Mouse (Mus musculus) lung, embryonic 14.5 days (tissue): Measurements from ENCODE around the gene Ngp. TPM values are rescaled to one million over a fixed set of nuclear protein-coding genes. Genes with fewer than 3 reads are reported as not detected.
"Not testable (repeated sequence)": the region's sequence is repeated elsewhere in the genome, so short reads cannot be mapped to it uniquely, and the experiment has no call there.

Experiments
- ATAC-seq: fragments of 200-750 bp; cut with Nextera tagmentation; 2 replicates; pipeline ENCODE4 v1.8.0; 2017; ENCODE audit warnings: mild to moderate bottlenecking, moderate TSS enrichment, moderate library complexity; ENCODE audit not compliant: insufficient read depth
- DNase-seq: peaks from one replicate; pipeline ENCODE4 v3.0.0-alpha.2; 2015
- H3K27ac ChIP-seq: fragments of 300-500 bp; sonication (generic); 2 replicates; pipeline ENCODE4 v1.5.1; 2014; ENCODE audit warnings: low read depth, mild to moderate bottlenecking, moderate library complexity
- H3K27me3 ChIP-seq: fragments of 300-500 bp; sonication (generic); 2 replicates; pipeline ENCODE4 v1.6.1; 2014; ENCODE audit warnings: low read length, control low read depth; ENCODE audit not compliant: insufficient read depth
- H3K36me3 ChIP-seq: fragments of 300-500 bp; sonication (generic); 2 replicates; pipeline ENCODE4 v1.6.1; 2014; ENCODE audit warnings: control low read depth; ENCODE audit not compliant: insufficient read depth
- H3K4me1 ChIP-seq: fragments of 300-500 bp; sonication (generic); 2 replicates; pipeline ENCODE4 v1.6.1; 2014; ENCODE audit warnings: antibody characterized with exemption, control low read depth; ENCODE audit not compliant: insufficient read depth
- H3K4me2 ChIP-seq: fragments of 300-500 bp; sonication (generic); 2 replicates; pipeline ENCODE4 v1.6.1; 2014; ENCODE audit warnings: mild to moderate bottlenecking
- H3K4me3 ChIP-seq: fragments of 300-500 bp; sonication (generic); 2 replicates; pipeline ENCODE4 v1.5.1; 2014; ENCODE audit warnings: low read depth, low read length
- H3K9ac ChIP-seq: fragments of 300-500 bp; sonication (generic); 2 replicates; pipeline ENCODE4 v1.6.1; 2014
- H3K9me3 ChIP-seq: fragments of 300-500 bp; sonication (generic); 2 replicates; pipeline ENCODE4 v1.6.1; 2016; ENCODE audit warnings: low read depth, low read length, control low read depth
- CTCF ChIP-seq: IDR thresholded peaks from 2 replicates; pipeline ENCODE4 v1.5.1; 2016; ENCODE audit warnings: antibody characterized with exemption, low read depth
- WGBS: fragments of 180-500 bp; shearing (Covaris S2); extraction: QIAGEN DNeasy Blood & Tissue Kit; methylation state at CpG from one replicate; pipeline ENCODE4 v1.1.7; 2014; 5-methylcytosine and 5-hydroxymethylcytosine counted together
- polyA plus RNA-seq: library from polyadenylated mRNA; unstranded; fragments of >200 nt; fragmentation: Nextera tagmentation; extraction: Ambion mirVana; gene quantifications from 2 replicates; pipeline ENCODE4 v1.2.1, GENCODE M21; 2014

The Ngp gene
- polyA plus RNA-seq, 1 experiment from 2014 or later = 0.34 TPM

- no peak for DNase-seq
- Histone ChIP-seq H3K36me3 (peaks cover 84% of the 10 kb centered on the region), H3K4me3 (no peak overlapping the region), H3K4me2 (no peak overlapping the region), H3K4me1 (no peaks in the 10 kb centered on the region), H3K27ac (no peak overlapping the region), H3K9ac (no peak overlapping the region), H3K27me3 (no peaks in the 10 kb centered on the region), H3K9me3 (no peaks in the 10 kb centered on the region)
- 86% methylated on average over 7 of the region's 7 CpGs for WGBS
- no peak for ATAC-seq
- no peak for TF ChIP-seq CTCF
Measured at GRCm38 (mm10) chr9:110384369-110384929, 35.1 kb upstream of the Ngp start.

GRCm38 (mm10) chr9:110388011-110388410 is 31.5 kb upstream of the Ngp start:
- DNase-seq (no peak), ATAC-seq (no peak)
- no peak for TF ChIP-seq CTCF
- Histone ChIP-seq H3K9ac (no peak overlapping the region), H3K27ac (no peak overlapping the region), H3K4me3 (no peak overlapping the region), H3K27me3 (no peaks in the 10 kb centered on the region), H3K36me3 (peaks cover 100% of the 10 kb centered on the region), H3K4me1 (no peaks in the 10 kb centered on the region), H3K9me3 (no peaks in the 10 kb centered on the region), H3K4me2 (no peak overlapping the region)
- WGBS = 90% methylated on average over 7 of the region's 7 CpGs

- Histone ChIP-seq H3K4me1 (no peaks in the 10 kb centered on the region), H3K4me2 (no peak overlapping the region), H3K9me3 (no peaks in the 10 kb centered on the region), H3K9ac (no peak overlapping the region), H3K27ac (no peak overlapping the region), H3K36me3 (peaks cover 96% of the 10 kb centered on the region), H3K27me3 (no peaks in the 10 kb centered on the region), H3K4me3 (no peak overlapping the region)
- DNase-seq (no peak), ATAC-seq (no peak)
- 92% methylated on average over 3 of the region's 3 CpGs for WGBS
- TF ChIP-seq CTCF = no peak
Measured at GRCm38 (mm10) chr9:110390843-110391242, 28.7 kb upstream of the Ngp start.

GRCm38 (mm10) chr9:110393295-110393694 is 26.3 kb upstream of the Ngp start:
- peaks cover 85% of the 10 kb centered on the region for H3K36me3 ChIP-seq
- ATAC-seq (no peak), DNase-seq (no peak)
- no peaks in the 10 kb centered on the region for H3K27me3 ChIP-seq
- H3K9me3 ChIP-seq = no peaks in the 10 kb centered on the region
- no peak overlapping the region for H3K4me3 ChIP-seq
- H3K9ac ChIP-seq = no peak overlapping the region
- WGBS = 80% methylated on average over 4 of the region's 4 CpGs
- no peak overlapping the region for H3K4me2 ChIP-seq
- H3K4me1 ChIP-seq = no peaks in the 10 kb centered on the region
- TF ChIP-seq CTCF = no peak
- H3K27ac ChIP-seq = no peak overlapping the region

GRCm38 (mm10) chr9:110400650-110401049 is 18.9 kb upstream of the Ngp start:
- DNase-seq = peak; percentile 21
- H3K4me1 ChIP-seq = no peaks in the 10 kb centered on the region
- WGBS = 74% methylated on average over 5 of the region's 5 CpGs
- no peaks in the 10 kb centered on the region for H3K27me3 ChIP-seq
- H3K9me3 ChIP-seq = no peaks in the 10 kb centered on the region
- no peak overlapping the region for H3K27ac ChIP-seq
- peak; percentile 35; the same call in 1 of the 2 replicates for ATAC-seq
- no peak overlapping the region for H3K4me3 ChIP-seq
- H3K4me2 ChIP-seq = no peak overlapping the region
- no peak for TF ChIP-seq CTCF
- H3K9ac ChIP-seq = no peak overlapping the region
- peaks cover 22% of the 10 kb centered on the region; the same call in 1 of the 2 replicates for H3K36me3 ChIP-seq

- no peak for ATAC-seq
- no peak for DNase-seq
- Histone ChIP-seq H3K36me3 (peaks cover 11% of the 10 kb centered on the region; the same call in 1 of the 2 replicates), H3K27me3 (no peaks in the 10 kb centered on the region), H3K4me3 (no peak overlapping the region), H3K4me2 (no peak overlapping the region), H3K9ac (no peak overlapping the region), H3K9me3 (no peaks in the 10 kb centered on the region), H3K27ac (no peak overlapping the region), H3K4me1 (0 out of 2 replicates have a peak, but pooled peaks cover 5% of the 10 kb centered on the region)
- WGBS = 88% methylated on average over 2 of the region's 2 CpGs
- TF ChIP-seq CTCF = no peak
Measured at GRCm38 (mm10) chr9:110402731-110403130, 16.8 kb upstream of the Ngp start.

- H3K4me3 ChIP-seq, H3K27ac ChIP-seq, H3K9me3 ChIP-seq, H3K36me3 ChIP-seq, H3K27me3 ChIP-seq, DNase-seq, ATAC-seq, H3K4me1 ChIP-seq, H3K9ac ChIP-seq, H3K4me2 ChIP-seq: not testable (repeated sequence)
- WGBS = 82% methylated on average over 4 of the region's 4 CpGs
- peak; percentile 14; the same call in 1 of the 2 replicates for TF ChIP-seq CTCF
Measured at GRCm38 (mm10) chr9:110403240-110403639, 16.3 kb upstream of the Ngp start.
